Mouse (Mus musculus) C2C12 (cell line): ENCODE results near the gene 1700012B07Rik. TPM values are rescaled to one million over a fixed set of nuclear protein-coding genes. Genes with fewer than 3 reads are reported as not detected.

Source experiments
- H3K27me3 ChIP-seq: one replicate; pipeline ENCODE4 v1.6.1; 2011; ENCODE audit not compliant: control insufficient read depth, insufficient read depth, insufficient read length
- H3K36me3 ChIP-seq: one replicate; pipeline ENCODE4 v1.6.1; 2011; ENCODE audit not compliant: control insufficient read depth, insufficient read depth
- H3K4me3 ChIP-seq: one replicate; pipeline ENCODE4 v1.5.1; 2011; ENCODE audit warnings: mild to moderate bottlenecking, control low read depth; ENCODE audit not compliant: poor library complexity, insufficient read depth, severe bottlenecking
- H3K79me2 ChIP-seq: one replicate; pipeline ENCODE4 v1.6.1; 2011; ENCODE audit not compliant: control insufficient read depth, insufficient read depth
- H3K79me3 ChIP-seq: one replicate; pipeline ENCODE4 v1.6.1; 2011; ENCODE audit warnings: low read depth, control low read depth
- H3ac ChIP-seq: one replicate; pipeline ENCODE3; 2011; ENCODE audit warnings: low read depth; ENCODE audit not compliant: control insufficient read depth, insufficient read length
- CEBPB ChIP-seq: IDR thresholded peaks from one replicate; pipeline ENCODE4 v1.6.1; 2011; ENCODE audit warnings: low read depth, mild to moderate bottlenecking, control low read depth, moderate library complexity
- CTCF ChIP-seq: IDR thresholded peaks from one replicate; pipeline ENCODE4 v1.5.1; 2011; ENCODE audit not compliant: control insufficient read depth, insufficient read depth, insufficient read length
- FOSL1 ChIP-seq: IDR thresholded peaks from one replicate; pipeline ENCODE4 v1.8.0; 2011; ENCODE audit warnings: mild to moderate bottlenecking, low read length; ENCODE audit not compliant: poor library complexity, insufficient read depth, severe bottlenecking
- MAX ChIP-seq: IDR thresholded peaks from one replicate; pipeline ENCODE4 v1.6.1; 2011; ENCODE audit warnings: mild to moderate bottlenecking, control low read depth
- MYOD1 ChIP-seq: IDR thresholded peaks from one replicate; pipeline ENCODE4 v1.6.1; 2011; ENCODE audit warnings: low read depth; ENCODE audit not compliant: control insufficient read depth, insufficient read length
- MYOG ChIP-seq: IDR thresholded peaks from one replicate; pipeline ENCODE4 v1.6.1; 2011; ENCODE audit not compliant: control insufficient read depth, insufficient read length; ENCODE audit errors: extremely low read depth
- USF1 ChIP-seq: IDR thresholded peaks from one replicate; pipeline ENCODE4 v1.6.1; 2011; ENCODE audit warnings: low read depth, mild to moderate bottlenecking, control low read depth, moderate library complexity
- polyA plus RNA-seq: library from polyadenylated mRNA; unstranded; fragments of >200 nt; fragmentation: generic; extraction: Trizol; gene quantifications from one replicate; pipeline ENCODE4 v1.2.1, GENCODE M21; 2012; ENCODE audit warnings: missing spikeins

The 1700012B07Rik gene
- polyA plus RNA-seq, 1 experiment = 0.04 TPM

GRCm38 (mm10) chr11:109873852-109874610 lies 46.2 kb upstream of the 1700012B07Rik start:
- H3K36me3 ChIP-seq = no peaks in the 10 kb centered on the region
- TF ChIP-seq USF1 = no peak
- TF ChIP-seq FOSL1 = no peak
- TF ChIP-seq CTCF = no peak
- TF ChIP-seq MYOD1 = no peak
- no peak for TF ChIP-seq CEBPB
- no peak for TF ChIP-seq MAX
- no peak for TF ChIP-seq MYOG
- H3K27me3 ChIP-seq = no peaks in the 10 kb centered on the region
- no peak overlapping the region for H3ac ChIP-seq
- no peaks in the 10 kb centered on the region for H3K79me2 ChIP-seq
- no peak overlapping the region for H3K4me3 ChIP-seq
- no peaks in the 10 kb centered on the region for H3K79me3 ChIP-seq

GRCm38 (mm10) chr11:109873161-109873775 lies 45.4 kb upstream of the 1700012B07Rik start:
- no peaks in the 10 kb centered on the region for H3K79me3 ChIP-seq
- TF ChIP-seq CEBPB (no peak), USF1 (no peak)
- no peaks in the 10 kb centered on the region for H3K36me3 ChIP-seq
- no peak overlapping the region for H3K4me3 ChIP-seq
- no peaks in the 10 kb centered on the region for H3K79me2 ChIP-seq
- H3K27me3 ChIP-seq = no peaks in the 10 kb centered on the region
- no peak overlapping the region for H3ac ChIP-seq

- H3K79me3 ChIP-seq = no peaks in the 10 kb centered on the region
Observed at GRCm38 (mm10) chr11:109872674-109873073, 44.8 kb upstream of the 1700012B07Rik start.

GRCm38 (mm10) chr11:109872056-109872455 lies 44.2 kb upstream of the 1700012B07Rik start:
- Histone ChIP-seq H3ac (no peak overlapping the region), H3K79me2 (no peaks in the 10 kb centered on the region), H3K36me3 (no peaks in the 10 kb centered on the region), H3K4me3 (no peak overlapping the region), H3K27me3 (no peaks in the 10 kb centered on the region), H3K79me3 (no peaks in the 10 kb centered on the region)
- no peak for TF ChIP-seq CEBPB
- TF ChIP-seq MAX = no peak
- TF ChIP-seq CTCF = no peak
- no peak for TF ChIP-seq MYOG
- no peak for TF ChIP-seq USF1
- TF ChIP-seq FOSL1 = no peak
- TF ChIP-seq MYOD1 = no peak

More at GRCm38 (mm10) chr11:109872674-109873073, 44.8 kb upstream of the 1700012B07Rik start:
- Histone ChIP-seq H3K79me2 (no peaks in the 10 kb centered on the region), H3K27me3 (no peaks in the 10 kb centered on the region), H3K4me3 (no peak overlapping the region), H3ac (no peak overlapping the region), H3K36me3 (no peaks in the 10 kb centered on the region)
- no peak for TF ChIP-seq CEBPB
- TF ChIP-seq MYOD1 = no peak
- no peak for TF ChIP-seq MAX
- no peak for TF ChIP-seq CTCF
- no peak for TF ChIP-seq USF1
- no peak for TF ChIP-seq MYOG
- TF ChIP-seq FOSL1 = no peak

GRCm38 (mm10) chr11:109867861-109868260 lies 40.0 kb upstream of the 1700012B07Rik start:
- TF ChIP-seq MAX = no peak
- TF ChIP-seq FOSL1 = no peak
- no peak for TF ChIP-seq USF1
- TF ChIP-seq CTCF = no peak
- TF ChIP-seq MYOG = no peak
- no peak for TF ChIP-seq MYOD1
- TF ChIP-seq CEBPB = no peak
- Histone ChIP-seq H3K27me3 (no peaks in the 10 kb centered on the region), H3K36me3 (no peaks in the 10 kb centered on the region), H3K4me3 (no peak overlapping the region), H3ac (no peak overlapping the region), H3K79me3 (no peaks in the 10 kb centered on the region), H3K79me2 (no peaks in the 10 kb centered on the region)

DNA sequence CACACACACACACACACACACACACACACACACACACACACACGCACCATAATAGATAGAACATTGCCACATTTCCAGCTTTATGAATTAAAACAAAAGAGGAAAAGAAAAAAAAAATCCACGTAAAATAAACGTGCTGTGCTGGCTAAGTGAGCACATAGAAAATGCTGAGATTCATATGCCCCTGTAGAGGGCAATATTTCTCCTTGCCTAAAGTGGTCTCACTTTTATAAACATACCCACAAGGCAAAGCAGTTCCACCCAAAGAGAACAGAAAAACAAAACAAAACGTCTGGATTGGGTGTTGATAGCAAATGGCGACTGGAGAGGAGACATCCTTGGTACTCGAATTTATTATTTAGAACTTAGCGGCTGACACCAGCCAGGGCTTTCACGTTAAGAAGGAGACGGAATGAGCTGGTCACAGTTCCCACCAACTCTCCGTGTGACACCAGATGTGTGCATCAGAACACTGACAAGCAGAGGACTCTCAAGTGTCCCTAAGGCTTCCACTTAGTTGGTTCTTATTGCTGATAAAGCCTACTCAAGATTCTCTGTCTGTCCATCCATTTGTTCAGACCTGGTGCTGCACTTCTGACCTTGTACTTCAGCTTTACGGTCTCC lies 38.8 kb upstream of the 1700012B07Rik start:
- TF ChIP-seq MAX (no peak), USF1 (no peak), FOSL1 (no peak), CTCF (no peak), CEBPB (no peak), MYOG (no peak), MYOD1 (no peak)
- no peaks in the 10 kb centered on the region for H3K79me3 ChIP-seq
- no peak overlapping the region for H3ac ChIP-seq
- no peaks in the 10 kb centered on the region for H3K27me3 ChIP-seq
- no peak overlapping the region for H3K4me3 ChIP-seq
- no peaks in the 10 kb centered on the region for H3K36me3 ChIP-seq
- H3K79me2 ChIP-seq = no peaks in the 10 kb centered on the region
